24 mouse cellular contexts compared by ENCODE assay signal in the genomic region with DNA sequence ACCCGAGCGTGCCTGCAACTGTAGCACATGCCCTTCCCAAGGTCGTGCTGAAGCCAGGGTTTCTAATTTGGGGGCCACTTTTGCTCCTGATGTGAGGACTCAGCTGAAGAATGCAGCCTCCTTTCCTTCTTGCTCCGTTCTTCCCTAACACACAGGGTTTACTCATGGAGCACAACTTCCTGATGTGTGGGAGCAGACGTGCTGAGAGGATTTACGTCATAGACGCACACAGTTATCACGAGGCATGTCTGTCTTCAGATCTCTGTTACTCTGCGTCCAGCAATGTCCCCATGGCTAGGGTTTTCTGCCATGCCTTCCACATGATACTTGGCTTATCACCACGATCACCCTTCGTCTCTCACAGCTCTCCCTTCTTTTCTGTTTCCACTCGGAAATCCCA.
DNase-seq lines count a peak whose midpoint lies in the region; ATAC-seq and TF ChIP-seq lines count a peak whose summit lies in the region.
"Had no signal": no experiment of that assay in that cellular context is flagged by ENCODE, and none has a peak within 500 bp of the region (broad histone marks: within the 10 kb centered on the region; RNA-seq: fewer than 3 reads in every experiment).

No protein-coding gene starts in this region.

- H3K4me1 ChIP-seq in heart, embryonic 15.5 days (replicated peaks): peaks cover 11% of the 10 kb centered on the region
- H3K4me1 ChIP-seq: liver, embryonic 15.5 days; midbrain, embryonic 12.5 days had no signal

- H3K79me2 ChIP-seq in myocyte (ENCODE audit: control insufficient read depth, insufficient read depth): no peaks in the 10 kb centered on the region

- H3K36me3 ChIP-seq in heart, embryonic 15.5 days: no peaks in the 10 kb centered on the region
- H3K36me3 ChIP-seq in myocyte (ENCODE audit: control insufficient read depth, insufficient read depth): no peaks in the 10 kb centered on the region
- H3K36me3 ChIP-seq: embryonic facial prominence, embryonic 10.5 days; forebrain, embryonic 15.5 days; G1E; hindbrain, embryonic 15.5 days; limb, embryonic 10.5 days; liver, embryonic 15.5 days; midbrain, embryonic 12.5 days had no signal

- intact Hi-C loops in heart, postnatal 25 days (cut with DNase I): no loop called here
- intact Hi-C loops in left cerebral cortex, adult 2 months (cut with DNase I): no loop called here
- intact Hi-C loops in left cerebral cortex, postnatal 10 days (cut with DNase I): no loop called here

- H3K27ac ChIP-seq in heart, embryonic 15.5 days: no peak overlapping the region
- H3K27ac ChIP-seq in left cerebral cortex, adult 2 months: peak overlapping the region; percentile 8; the same call in 1 of the 2 replicates
- H3K27ac ChIP-seq: embryonic facial prominence, embryonic 10.5 days; forebrain, embryonic 15.5 days; hindbrain, embryonic 15.5 days; limb, embryonic 10.5 days; liver, embryonic 15.5 days; midbrain, embryonic 12.5 days had no signal

- no peak for ATAC-seq in heart, embryonic 15.5 days (replicated peaks; ENCODE audit: insufficient number of reproducible peaks, insufficient read depth, low FRiP score, low read depth)
- ATAC-seq: forebrain, embryonic 15.5 days; Patski had no signal

- TF ChIP-seq CTCF in left cerebral cortex, adult 2 months (IDR thresholded peaks at IDR 0.05): no peak

- peak overlapping the region; percentile 18; the same call in 1 of the 2 replicates for H3K4me3 ChIP-seq in heart, embryonic 15.5 days
- H3K4me3 ChIP-seq in left cerebral cortex, adult 2 months: no peak overlapping the region
- no peak overlapping the region for H3K4me3 ChIP-seq in myocyte
- H3K4me3 ChIP-seq: embryonic facial prominence, embryonic 10.5 days; forebrain, embryonic 15.5 days; hindbrain, embryonic 15.5 days; limb, embryonic 10.5 days; liver, embryonic 15.5 days; midbrain, embryonic 12.5 days had no signal

- H3ac ChIP-seq in myocyte (ENCODE audit: control insufficient read depth, insufficient read length): no peak overlapping the region

- peak; percentile 53 for DNase-seq in heart, adult 11 months
- no peak for DNase-seq in heart, adult 9 months (ENCODE audit: low spot score in 2 of 2)
- no peak for DNase-seq in heart, postnatal 25 days (ENCODE audit: low spot score)
- no peak for DNase-seq in left cerebral cortex, adult 2 months (ENCODE audit: extremely low spot score in 1 of 2, low spot score in 2 of 2)
- no peak for DNase-seq in left cerebral cortex, postnatal 10 days (ENCODE audit: extremely low spot score in 1 of 2, low spot score in 2 of 2)
- DNase-seq: adrenal gland, postnatal 10 days; B cell, adult 2 months; cerebellum, adult 11 months; cerebellum, postnatal 10 days; gastrocnemius, postnatal 14 days; kidney, adult 9 months; kidney, postnatal 4 days; liver had no signal

- H3K9ac ChIP-seq in heart, embryonic 15.5 days: no peak overlapping the region
- H3K9ac ChIP-seq: forebrain, embryonic 15.5 days; hindbrain, embryonic 15.5 days; liver, embryonic 15.5 days; midbrain, embryonic 12.5 days had no signal

- 25% methylated on average over 12 of the region's 12 CpGs for WGBS in heart, embryonic 15.5 days

- H3K4me2 ChIP-seq in heart, embryonic 15.5 days: peak overlapping the region; percentile 50
- H3K4me2 ChIP-seq in myocyte (ENCODE audit: low read depth): peak overlapping the region; percentile 20
- H3K4me2 ChIP-seq: forebrain, embryonic 15.5 days; hindbrain, embryonic 15.5 days; liver, embryonic 15.5 days; midbrain, embryonic 12.5 days had no signal

- no peak for TF ChIP-seq POLR2A in myocyte (IDR thresholded peaks at IDR 0.05; ENCODE audit: insufficient read length, low read depth)

- H3K9me3 ChIP-seq in heart, embryonic 15.5 days (replicated peaks): no peaks in the 10 kb centered on the region
- H3K9me3 ChIP-seq: embryonic facial prominence, embryonic 10.5 days; forebrain, embryonic 15.5 days; hindbrain, embryonic 15.5 days; limb, embryonic 10.5 days; liver, embryonic 15.5 days; midbrain, embryonic 12.5 days had no signal

- H3K27me3 ChIP-seq in heart, embryonic 15.5 days: no peaks in the 10 kb centered on the region
- H3K27me3 ChIP-seq in myocyte (ENCODE audit: control insufficient read depth, insufficient read depth, insufficient read length): no peaks in the 10 kb centered on the region
- H3K27me3 ChIP-seq: CH12.LX; forebrain, embryonic 15.5 days; hindbrain, embryonic 15.5 days; liver, embryonic 15.5 days; midbrain, embryonic 12.5 days had no signal

TF ChIP-seq in myocyte, 11 proteins besides CTCF, POLR2A, EP300 and RAD21:
- no peak for TF ChIP-seq POLR2AphosphoS2 (IDR thresholded peaks at IDR 0.05; ENCODE audit: insufficient read length, low read depth)
- TF ChIP-seq CEBPB (IDR thresholded peaks at IDR 0.05; ENCODE audit: insufficient read depth, poor library complexity, severe bottlenecking): no peak
- no peak for TF ChIP-seq REST (IDR thresholded peaks at IDR 0.05; ENCODE audit: insufficient read depth, insufficient read length)
- no peak for TF ChIP-seq MYOD1 (IDR thresholded peaks at IDR 0.05; ENCODE audit: control insufficient read depth in 1 of 3, insufficient read length in 2 of 3, low read depth in 2 of 3)
- no peak for TF ChIP-seq MYOG (IDR thresholded peaks at IDR 0.05; ENCODE audit: control insufficient read depth in 1 of 3, insufficient read depth in 1 of 3, insufficient read length in 2 of 3, low read depth in 2 of 3)
- TF ChIP-seq E2F4 (IDR thresholded peaks at IDR 0.05; ENCODE audit: insufficient read depth): no peak
- TF ChIP-seq TCF3 (IDR thresholded peaks at IDR 0.05; ENCODE audit: insufficient read length, low read depth): no peak
- TF ChIP-seq SRF (IDR thresholded peaks at IDR 0.05; ENCODE audit: control insufficient read depth, insufficient read length, low read depth): no peak
- no peak for TF ChIP-seq MAX (IDR thresholded peaks at IDR 0.05; ENCODE audit: low read depth)
- TF ChIP-seq USF1 (IDR thresholded peaks at IDR 0.05; ENCODE audit: low read depth): no peak
- TF ChIP-seq TCF12 (IDR thresholded peaks at IDR 0.05; ENCODE audit: insufficient read depth, poor library complexity, severe bottlenecking): no peak
